Mouse (Mus musculus): ENCODE measurements around the gene Aste1.
A peak's percentile ranks its signal among the peaks of the same experiment; 100 is the strongest.

The Aste1 gene

GRCm38 (mm10) chr9:105395218-105395627 is at the start of gene Aste1, which contains the start of gene Nek11:
TSS of gene Aste1 (plus strand) at chr9:105395392.
TSS of gene Nek11 (minus strand) at chr9:105395524.
- peak; percentile 97 for DNase-seq

- DNase-seq, result no peak
These were observed 46.8 kb upstream of the Aste1 start for GRCm38 (mm10) chr9:105348242-105349031.

GRCm38 (mm10) chr9:105349034-105349433 is 46.2 kb upstream of the Aste1 start:
- DNase-seq, result no peak

GRCm38 (mm10) chr9:105362181-105362580 is 33.0 kb upstream of the Aste1 start:
- no peak for DNase-seq

GRCm38 (mm10) chr9:105363520-105364231 is 31.5 kb upstream of the Aste1 start:
- no peak for DNase-seq

- no peak for DNase-seq
These were observed 29.0 kb upstream of the Aste1 start for GRCm38 (mm10) chr9:105366199-105366598.

- peak; percentile 27 to 29 for DNase-seq
These were observed 26.6 kb upstream of the Aste1 start for GRCm38 (mm10) chr9:105368605-105369004.

- no peak for DNase-seq
These were observed 20.8 kb upstream of the Aste1 start for GRCm38 (mm10) chr9:105374361-105374760.

GRCm38 (mm10) chr9:105376411-105376810 is 18.8 kb upstream of the Aste1 start:
- no peak for DNase-seq

- DNase-seq, result no peak
These were observed 18.1 kb upstream of the Aste1 start for GRCm38 (mm10) chr9:105376954-105377530.

- no peak for DNase-seq
These were observed 17.6 kb upstream of the Aste1 start for GRCm38 (mm10) chr9:105377622-105378021.

GRCm38 (mm10) chr9:105379533-105380145 is 15.6 kb upstream of the Aste1 start:
- DNase-seq, result no peak

- DNase-seq, result no peak
These were observed 7.8 kb upstream of the Aste1 start for GRCm38 (mm10) chr9:105387403-105387802.

- peak; percentile 85 to 88 for DNase-seq
These were observed 5.9 kb upstream of the Aste1 start for GRCm38 (mm10) chr9:105389289-105389688.

GRCm38 (mm10) chr9:105390616-105391015 is 4.6 kb upstream of the Aste1 start:
- no peak for DNase-seq

- DNase-seq, result no peak
These were observed 472 bp upstream of the Aste1 start for GRCm38 (mm10) chr9:105394720-105395119.

GRCm38 (mm10) chr9:105408549-105408948 is 13.4 kb downstream of the Aste1 start:
- DNase-seq, result no peak

GRCm38 (mm10) chr9:105459032-105459431 is 63.8 kb downstream of the Aste1 start:
- no peak for DNase-seq

GRCm38 (mm10) chr9:105461496-105461895 is 66.3 kb downstream of the Aste1 start:
- DNase-seq, result no peak
